In the genomic region with DNA sequence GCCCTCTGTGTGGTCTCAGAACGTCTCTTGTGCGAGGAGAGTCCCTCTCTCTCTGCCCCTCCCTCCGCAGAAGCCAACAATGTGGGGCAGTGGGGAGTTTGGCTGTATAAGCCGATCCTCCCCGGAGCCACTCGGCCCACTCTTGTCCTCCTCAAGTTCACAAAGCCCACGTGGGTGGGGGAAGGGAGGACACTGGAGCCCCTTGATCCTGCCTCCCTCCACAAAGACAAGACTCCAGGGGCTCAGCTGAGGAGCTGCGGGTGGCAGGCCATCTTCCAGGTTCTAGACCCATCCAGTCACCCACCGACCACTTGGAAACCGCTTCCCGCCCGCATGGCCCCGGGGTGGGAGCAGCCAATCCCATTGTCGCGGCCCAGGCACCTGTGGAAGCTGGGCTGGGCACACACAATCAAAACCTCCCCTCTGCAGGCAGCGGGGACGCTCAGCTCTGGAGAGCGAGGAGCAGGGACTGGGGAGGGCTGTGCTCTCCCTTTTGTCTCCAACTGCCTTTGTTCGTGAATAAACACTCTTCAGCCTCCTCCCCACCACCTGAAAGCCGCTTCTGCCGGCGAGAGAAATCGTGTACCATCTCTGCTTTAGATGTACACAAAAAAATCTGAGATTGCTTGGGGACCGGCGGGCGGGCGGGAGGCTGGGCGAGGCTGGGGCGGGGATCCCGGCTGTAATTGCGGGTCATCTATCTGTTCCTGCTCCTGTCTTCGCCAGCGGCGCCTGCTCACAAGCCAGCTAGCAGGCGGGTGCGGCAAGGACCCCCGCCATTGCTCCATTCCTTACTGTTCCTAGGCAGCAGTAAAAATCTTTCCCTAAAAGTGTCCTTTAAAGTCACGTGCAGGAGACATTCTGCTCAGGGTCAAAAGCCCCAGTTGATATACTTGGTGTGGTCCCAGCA, we compare ENCODE assay signal across 10 mouse cellular contexts.
A peak's percentile ranks its signal among the peaks of the same experiment; 100 is the strongest.
DNase-seq lines count a peak whose midpoint lies in the region; ATAC-seq lines count a peak whose summit lies in the region.
"Had no signal": no experiment of that assay in that cellular context is flagged by ENCODE, and none has a peak within 500 bp of the region (broad histone marks: within the 10 kb centered on the region; RNA-seq: fewer than 3 reads in every experiment).

No protein-coding gene starts in this region.

- peak; percentile 31 for DNase-seq in right cerebral cortex, postnatal 25 days
- DNase-seq in right cerebral cortex, postnatal 14 days, result no peak
- DNase-seq in limb, embryonic 10.5 days (ENCODE audit: low spot score), result no peak
- peak; percentile 66 for DNase-seq in retina, embryonic 14.5 days (ENCODE audit: low spot score)
- DNase-seq in gastrocnemius, postnatal 25 days, result no peak
- DNase-seq in B cell, adult 2 months, result no peak
- no peak for DNase-seq in lung, postnatal 36 days

- H3K9ac ChIP-seq in embryonic facial prominence, embryonic 12.5 days, result no peak overlapping the region
- H3K9ac ChIP-seq: liver, embryonic 14.5 days had no signal

- peaks cover 58% of the 10 kb centered on the region for H3K27me3 ChIP-seq in embryonic facial prominence, embryonic 12.5 days
- peaks cover 79% of the 10 kb centered on the region for H3K27me3 ChIP-seq in limb, embryonic 10.5 days (ENCODE audit: low read depth, poor library complexity, severe bottlenecking)

- H3K27ac ChIP-seq in embryonic facial prominence, embryonic 12.5 days, result no peak overlapping the region
- H3K27ac ChIP-seq in limb, embryonic 10.5 days, result no peak overlapping the region
- H3K27ac ChIP-seq: liver, embryonic 14.5 days had no signal

- peak overlapping the region; percentile 26 for H3K4me2 ChIP-seq in embryonic facial prominence, embryonic 12.5 days (replicated peaks)

- no peaks in the 10 kb centered on the region for H3K36me3 ChIP-seq in embryonic facial prominence, embryonic 12.5 days
- H3K36me3 ChIP-seq in limb, embryonic 10.5 days, result no peaks in the 10 kb centered on the region

- no peaks in the 10 kb centered on the region for H3K9me3 ChIP-seq in embryonic facial prominence, embryonic 12.5 days
- H3K9me3 ChIP-seq in limb, embryonic 10.5 days (replicated peaks), result no peaks in the 10 kb centered on the region

- peak overlapping the region; percentile 9; the same call in 1 of the 2 replicates for H3K4me3 ChIP-seq in embryonic facial prominence, embryonic 12.5 days
- H3K4me3 ChIP-seq in limb, embryonic 10.5 days, result peak overlapping the region; percentile 27

- WGBS in embryonic facial prominence, embryonic 12.5 days, result 2% methylated on average over 38 of the region's 38 CpGs
- WGBS in limb, embryonic 10.5 days, result 2% methylated on average over 38 of the region's 38 CpGs

- H3K4me1 ChIP-seq in embryonic facial prominence, embryonic 12.5 days, result peaks cover 12% of the 10 kb centered on the region; the same call in 1 of the 2 replicates
- H3K4me1 ChIP-seq in limb, embryonic 10.5 days, result peaks cover 11% of the 10 kb centered on the region

- ATAC-seq in embryonic facial prominence, embryonic 12.5 days (ENCODE audit: insufficient number of reproducible peaks, insufficient read depth, low FRiP score, low TSS enrichment), result 0 out of 2 replicates have a peak, but pooled peaks have one; percentile 37
- ATAC-seq: intestine, embryonic 16.5 days had no signal

Comparison
In these comparisons a context has a peak if more than half of its experiments do, and no peak if none do; other contexts are left out.
1. DNase-seq: peak in right cerebral cortex, postnatal 25 days (single experiment) and retina, embryonic 14.5 days (single experiment); none in right cerebral cortex, postnatal 14 days (single experiment), limb, embryonic 10.5 days (single experiment), gastrocnemius, postnatal 25 days (single experiment), B cell, adult 2 months (0 of 2) and lung, postnatal 36 days (single experiment).